Mouse (Mus musculus): ENCODE measurements around the gene Abhd14a. TPM values are rescaled to one million over a fixed set of nuclear protein-coding genes. Genes with fewer than 3 reads are reported as not detected.
A peak's percentile ranks its signal among the peaks of the same experiment; 100 is the strongest.

The Abhd14a gene
- total RNA-seq, 2 experiments from 2014 or later: 55.7 to 59.6 TPM

DNA sequence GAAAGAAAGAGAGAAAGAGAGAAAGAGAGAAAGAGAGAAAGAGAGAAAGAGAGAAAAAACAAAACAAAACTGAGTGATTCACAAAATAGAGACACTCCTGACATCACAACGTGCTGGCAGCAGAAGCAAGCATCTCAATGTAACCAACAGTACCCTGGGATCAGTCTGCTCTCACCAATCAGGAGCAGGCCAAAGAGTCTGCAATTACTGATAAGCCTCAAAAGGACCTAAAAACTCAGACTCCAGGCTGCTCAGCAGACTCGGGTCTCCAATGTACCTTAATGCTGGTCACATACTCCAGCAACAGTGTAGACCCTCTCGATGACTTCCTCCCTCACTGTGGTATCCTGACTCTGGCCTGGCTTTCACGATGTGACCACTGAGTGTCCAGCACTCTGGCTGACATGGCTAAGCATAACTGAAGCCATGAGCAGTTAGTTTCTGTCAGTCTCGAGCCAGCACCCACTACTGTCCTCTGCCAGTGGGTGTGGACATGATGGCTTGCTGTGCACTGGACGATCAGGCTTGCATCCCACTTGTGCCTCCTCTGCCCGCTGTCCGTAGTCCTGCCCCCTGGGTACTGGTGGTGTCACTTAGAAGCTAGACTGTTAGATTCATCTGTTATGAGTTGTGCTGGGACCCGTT is 48.7 kb downstream of the Abhd14a start:
- DNase-seq (ENCODE audit: extremely low spot score in 1 of 2, low spot score in 2 of 2): no peak
- intact Hi-C loops (cut with DNase I): no loop called here

DNA sequence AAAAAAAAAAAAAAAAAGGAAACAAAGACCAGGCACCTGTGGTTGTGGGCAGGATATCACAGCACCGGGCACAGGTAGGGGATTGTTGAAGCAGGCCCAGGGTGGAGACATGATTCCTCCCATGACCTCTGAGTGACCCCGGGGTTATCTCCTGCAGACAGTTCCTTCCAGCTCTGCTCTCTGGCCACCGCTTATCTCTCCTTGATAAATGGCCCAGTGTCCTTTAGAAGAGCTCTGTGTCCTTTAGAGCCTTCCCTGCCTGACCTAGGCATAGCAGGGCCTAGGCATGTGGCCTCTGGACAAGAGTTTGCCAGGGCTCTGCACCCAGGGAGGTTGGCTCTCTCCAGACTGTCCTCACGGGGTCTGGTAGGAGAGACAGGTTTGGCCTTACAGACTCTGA is 49.7 kb downstream of the Abhd14a start:
- intact Hi-C loops (cut with DNase I): no loop called here

DNA sequence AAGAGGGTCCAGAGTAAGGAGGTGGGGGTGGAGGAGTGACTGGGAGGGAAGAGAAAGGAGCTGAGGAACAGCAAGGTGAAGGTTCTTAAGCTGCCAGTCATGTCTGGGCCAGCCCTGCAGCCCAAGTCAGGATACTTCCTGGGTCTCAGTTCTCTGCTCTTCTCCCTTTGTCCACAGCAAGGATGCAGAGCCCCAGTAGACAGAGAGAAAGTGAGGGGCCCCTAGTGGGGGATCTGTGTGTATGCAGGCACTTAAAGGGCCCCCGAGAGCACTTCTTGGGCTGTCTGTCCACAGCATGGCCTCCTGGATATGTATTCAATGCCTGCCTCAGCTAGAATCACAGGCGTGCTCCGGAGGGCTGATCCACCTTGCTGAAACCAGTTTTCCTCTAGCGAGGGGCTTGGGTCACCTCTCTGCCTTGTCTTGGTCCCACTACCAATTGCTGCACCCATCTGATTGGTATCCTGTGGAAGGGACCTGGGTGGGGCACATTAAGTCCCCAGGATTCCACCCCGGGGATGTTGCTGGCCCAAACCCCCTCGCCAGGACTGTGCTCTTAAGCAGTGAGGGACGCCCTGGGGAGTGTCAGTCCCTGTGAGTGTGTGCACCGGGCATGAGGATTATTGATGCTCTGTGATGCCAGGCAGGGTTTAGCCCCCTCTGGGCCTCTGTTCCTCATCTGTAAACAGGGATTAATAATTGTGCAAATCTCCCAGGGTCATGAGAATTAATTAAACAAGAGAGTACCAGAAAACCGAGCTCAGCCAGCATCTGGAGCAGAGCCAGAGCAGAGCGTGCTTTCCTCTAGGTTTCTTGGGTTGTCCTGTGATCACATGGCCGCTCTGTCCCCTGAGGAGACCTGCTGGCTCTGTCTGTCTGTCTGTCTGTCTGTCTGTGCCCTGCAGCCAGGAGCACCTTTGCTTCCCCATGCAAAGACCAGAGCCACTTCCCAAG is 52.6 kb downstream of the Abhd14a start:
- peak in 1 of 2 experiments; percentile 47 for DNase-seq (ENCODE audit: extremely low spot score in 1 of 2, low spot score in 2 of 2)
- intact Hi-C loops (cut with DNase I): no loop called here

More for the DNA sequence above, 49.7 kb downstream of the Abhd14a start:
- no peak for DNase-seq (ENCODE audit: extremely low spot score in 1 of 2, low spot score in 2 of 2)

DNA sequence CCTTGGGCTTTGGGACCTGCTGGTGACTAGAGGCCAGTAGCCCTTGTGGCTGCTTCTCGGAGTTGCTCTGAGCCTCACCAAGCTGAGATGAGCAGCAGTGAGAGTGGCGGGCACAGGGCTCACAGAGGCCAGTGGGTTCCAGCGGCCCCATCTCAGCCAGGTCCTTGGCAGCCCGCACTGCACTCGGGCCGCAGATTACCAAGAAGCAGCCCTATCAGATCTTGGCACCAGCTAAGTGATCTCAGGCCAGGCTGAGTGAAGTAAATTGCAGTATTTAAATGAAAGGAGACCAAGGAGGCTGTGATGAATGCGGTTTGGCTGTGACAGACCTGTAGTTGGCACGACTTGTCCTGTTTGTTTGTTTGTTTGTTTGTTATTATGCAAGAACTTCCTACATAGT is 53.9 kb downstream of the Abhd14a start:
- intact Hi-C loops (cut with DNase I): no loop called here
- DNase-seq (ENCODE audit: extremely low spot score in 1 of 2, low spot score in 2 of 2): no peak

DNA sequence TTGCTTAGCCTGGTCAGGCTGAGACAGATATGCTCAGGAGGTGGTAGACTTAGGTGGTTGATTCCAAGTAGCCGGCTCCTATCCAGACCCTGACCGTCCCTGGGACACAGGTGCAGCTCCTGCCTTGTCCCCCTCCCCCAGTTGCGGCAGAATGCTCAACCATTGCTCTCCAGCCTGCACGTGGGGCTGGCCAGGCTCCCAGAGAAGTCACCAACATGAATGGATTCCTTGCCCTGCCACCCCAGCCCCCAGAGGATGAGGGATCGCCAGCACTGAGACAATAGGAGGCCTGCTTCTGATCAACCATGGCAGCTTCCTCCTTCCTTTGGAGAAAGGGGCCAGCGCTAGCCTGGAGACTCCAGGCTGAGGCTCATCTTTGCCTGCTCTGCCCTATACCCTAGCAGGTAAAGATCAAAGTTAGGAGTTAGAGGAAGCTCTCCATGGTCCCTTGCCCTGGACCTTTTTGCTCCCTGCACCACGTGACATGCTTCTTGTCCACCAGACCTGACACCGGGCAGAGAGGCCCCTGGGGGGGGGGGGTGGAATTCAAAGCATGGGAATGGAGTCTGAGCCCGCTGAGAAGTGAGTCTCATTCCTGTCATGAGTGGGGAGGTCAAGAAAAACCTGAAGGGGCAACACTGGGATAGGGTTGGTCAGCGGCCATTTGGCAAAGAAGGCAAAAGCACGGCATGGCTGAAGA is 54.5 kb downstream of the Abhd14a start:
- no peak for DNase-seq (ENCODE audit: extremely low spot score in 1 of 2, low spot score in 2 of 2)
- intact Hi-C loops (cut with DNase I): no loop called here

Other genes with a start within 250 kb of the Abhd14a start
- gene Ppm1m, start 247.9 kb downstream of the Abhd14a start, total RNA-seq (2021): 10 to 100 TPM; 20.8 to 24.5 TPM
- gene Twf2, start 244.6 kb downstream of the Abhd14a start, total RNA-seq (2021): 10 to 100 TPM; 44.5 to 49.9 TPM
- 1 to 10 TPM; 1.1 to 1.4 TPM for gene Tlr9, start 225.1 kb downstream of the Abhd14a start, total RNA-seq (2021)
- gene Alas1, start 199.0 kb downstream of the Abhd14a start, total RNA-seq (2021): 100 to 1,000 TPM; 125 to 127 TPM
- gene Poc1a, start 166.6 kb downstream of the Abhd14a start, total RNA-seq (2021): 10 to 100 TPM; 15.6 to 17.8 TPM
- 10 to 100 TPM; 80.7 to 82.0 TPM for gene Dusp7, start 79.0 kb downstream of the Abhd14a start, total RNA-seq (2021)
- 100 to 1,000 TPM; 378 to 397 TPM for gene Rpl29, start 18.2 kb downstream of the Abhd14a start, total RNA-seq (2021)
- gene Acy1, start 9.4 kb downstream of the Abhd14a start, total RNA-seq (2021): 1 to 10 TPM; 9.2 to 9.3 TPM
- 10 to 100 TPM in 1 of 2 experiments, 1 to 10 TPM in 1; 9.7 to 10.3 TPM for gene Abhd14b, start 219 bp downstream of the Abhd14a start, total RNA-seq (2021)
- 100 to 1,000 TPM; 222 to 242 TPM for gene Pcbp4, start 5.6 kb upstream of the Abhd14a start, total RNA-seq (2021)
- 1 to 10 TPM; 2.2 to 2.8 TPM for gene Gpr62, start 18.3 kb upstream of the Abhd14a start, total RNA-seq (2021)
- 10 to 100 TPM; 37.3 to 37.7 TPM for gene Rrp9, start 28.3 kb upstream of the Abhd14a start, total RNA-seq (2021)
- 1 to 10 TPM; 2.5 to 3.2 TPM for gene Parp3, start 29.3 kb upstream of the Abhd14a start, total RNA-seq (2021)
- gene Iqcf1, start 52.3 kb upstream of the Abhd14a start, total RNA-seq (2021): not detected
- gene Iqcf5, start 66.9 kb upstream of the Abhd14a start, total RNA-seq (2021): 1 to 10 TPM in 1 of 2 experiments, under 1 TPM in 1; 0.92 to 1.2 TPM
- not detected for gene Iqcf3, start 114.0 kb upstream of the Abhd14a start, total RNA-seq (2021)
- not detected for gene Iqcf4, start 123.3 kb upstream of the Abhd14a start, total RNA-seq (2021)
- gene Iqcf6, start 178.9 kb upstream of the Abhd14a start, total RNA-seq (2021): not detected
- 10 to 100 TPM; 54.5 to 58.8 TPM for gene Grm2, start 208.4 kb upstream of the Abhd14a start, total RNA-seq (2021)
- gene Tex264, start 238.2 kb upstream of the Abhd14a start, total RNA-seq (2021): 100 to 1,000 TPM in 1 of 2 experiments, 10 to 100 TPM in 1; 90.9 to 104 TPM